Mouse (Mus musculus) spleen, adult 12 weeks (tissue): ENCODE measurements around the gene Lexm.

Experiments used
- DNase-seq: peaks from one replicate; pipeline ENCODE4 v3.0.0; 2022; ENCODE audit warnings: low spot score

Lexm gene

DNA sequence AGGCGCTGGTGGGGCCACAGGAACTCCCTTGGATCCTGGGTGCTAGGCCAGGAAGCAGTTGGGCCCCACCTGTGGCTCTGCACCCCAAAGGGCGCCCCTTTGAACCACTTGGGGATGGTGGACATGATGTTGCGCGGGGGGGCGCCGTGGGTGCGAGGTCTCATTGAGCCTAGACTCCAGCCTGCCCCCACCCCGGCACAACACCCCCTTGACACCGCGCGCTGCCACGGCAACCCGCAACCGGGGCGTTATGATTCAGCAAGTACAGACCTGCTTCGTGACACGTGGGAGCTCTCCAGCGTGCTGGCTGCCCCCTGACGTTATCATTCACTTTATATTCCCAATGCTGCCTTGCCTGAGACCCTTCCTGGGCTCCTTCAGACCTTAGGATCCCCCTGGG is at the start of gene Lexm:
Gene Lexm, minus strand, starts transcription at position 186 of the 400 bp plus-strand sequence.
- DNase-seq: no peak

DNA sequence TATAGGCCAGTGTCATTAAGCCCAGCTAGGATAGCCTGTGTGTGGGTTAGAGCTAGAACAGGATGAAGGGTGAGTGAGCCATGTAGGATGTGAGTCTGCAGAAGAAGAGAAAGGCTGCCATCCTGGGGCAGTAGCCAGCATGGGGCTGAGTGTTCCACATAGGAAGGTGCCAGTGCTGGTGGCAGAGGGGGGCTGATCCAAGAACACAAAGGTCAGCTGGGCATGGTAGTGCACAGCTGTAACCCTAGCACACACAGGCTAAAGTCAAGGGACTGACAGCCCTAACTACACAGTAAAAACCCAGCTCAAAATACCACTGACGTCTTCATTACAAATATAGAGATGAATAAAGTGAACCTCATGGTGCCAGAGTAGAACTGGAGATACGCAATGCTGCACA is 49.5 kb upstream of the Lexm start:
- DNase-seq: no peak

DNA sequence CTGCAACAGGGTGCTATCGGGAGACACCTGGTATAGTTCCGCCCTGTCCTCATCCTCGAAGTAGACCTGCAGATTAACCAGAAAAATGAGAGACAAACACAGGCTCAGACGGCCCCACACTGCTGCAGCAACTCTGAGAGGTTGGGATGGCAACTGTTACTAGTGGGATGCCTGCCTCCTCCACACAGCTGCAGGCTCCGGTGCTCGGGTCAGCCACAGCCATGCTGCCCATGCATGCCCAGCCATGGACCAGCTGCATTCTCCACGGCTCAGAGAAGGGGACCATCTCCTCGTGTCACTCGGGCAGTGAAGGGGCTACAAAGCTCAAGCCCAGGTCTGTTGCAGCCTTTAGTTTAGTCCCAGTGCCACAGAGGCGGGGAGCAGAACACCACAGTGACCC is 48.6 kb upstream of the Lexm start:
- DNase-seq: no peak

DNA sequence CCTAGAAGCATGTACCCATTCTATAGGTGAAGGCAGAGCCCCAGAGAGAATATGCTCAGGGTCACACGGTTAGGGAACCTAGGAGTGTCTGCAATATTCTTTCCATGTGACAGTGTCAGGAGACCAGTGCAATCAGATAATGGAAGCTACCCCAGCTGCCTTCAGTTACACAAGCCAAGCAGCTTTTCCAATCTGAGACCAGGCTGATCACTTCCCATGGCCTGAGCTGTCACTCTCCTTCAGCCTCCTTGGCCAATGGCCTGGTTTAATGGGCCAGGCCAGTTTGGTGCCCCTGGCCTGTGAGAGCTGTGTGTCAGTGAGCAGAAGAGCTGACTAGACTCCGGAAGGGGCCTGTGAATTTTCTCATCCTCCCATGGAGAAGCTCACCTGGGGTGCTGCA is 48.2 kb upstream of the Lexm start:
- DNase-seq: no peak

DNA sequence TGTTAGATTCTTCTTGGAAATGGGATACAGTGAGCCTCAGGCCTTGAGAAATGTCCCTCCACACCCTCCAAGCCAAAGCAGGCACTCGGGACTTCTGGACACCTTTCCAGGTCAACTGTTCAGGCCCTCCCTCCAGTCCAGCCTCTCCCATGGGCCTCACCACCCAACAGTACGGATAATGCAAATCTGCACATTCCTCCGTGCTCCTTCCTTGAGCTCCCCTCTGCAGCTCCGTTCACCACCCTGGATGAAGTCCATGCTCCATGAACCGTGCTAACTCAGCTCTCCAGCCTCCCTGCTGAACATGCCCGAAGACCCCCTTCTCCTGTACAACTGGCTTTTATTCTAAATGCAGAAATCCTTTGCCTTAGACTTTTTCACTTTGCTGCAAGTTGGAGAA is 47.7 kb upstream of the Lexm start:
- no peak for DNase-seq

DNA sequence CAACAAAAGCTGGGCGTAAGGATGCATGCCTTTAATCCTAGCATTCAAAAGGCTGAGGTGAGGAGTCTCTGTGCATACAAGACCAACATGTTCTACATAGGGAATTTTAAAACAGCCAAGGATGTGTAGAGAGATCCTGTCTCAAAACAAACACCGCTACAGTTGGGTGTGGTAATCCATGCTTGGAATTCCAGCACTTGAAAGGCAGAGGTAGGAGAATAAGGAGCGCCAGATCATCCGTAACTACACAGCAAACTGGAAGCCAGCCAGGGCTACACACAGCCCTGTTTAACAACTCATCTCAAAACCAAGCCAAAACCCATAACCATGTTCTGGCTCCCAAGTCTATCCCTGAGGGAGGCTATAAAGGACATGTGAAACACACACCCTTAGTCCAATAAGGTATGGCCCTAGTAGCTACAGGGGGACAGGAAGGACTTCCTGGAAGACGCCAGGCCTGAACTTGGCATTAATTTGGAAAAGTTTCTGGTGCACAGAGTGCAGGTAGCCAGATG is 47.0 kb upstream of the Lexm start:
- no peak for DNase-seq

DNA sequence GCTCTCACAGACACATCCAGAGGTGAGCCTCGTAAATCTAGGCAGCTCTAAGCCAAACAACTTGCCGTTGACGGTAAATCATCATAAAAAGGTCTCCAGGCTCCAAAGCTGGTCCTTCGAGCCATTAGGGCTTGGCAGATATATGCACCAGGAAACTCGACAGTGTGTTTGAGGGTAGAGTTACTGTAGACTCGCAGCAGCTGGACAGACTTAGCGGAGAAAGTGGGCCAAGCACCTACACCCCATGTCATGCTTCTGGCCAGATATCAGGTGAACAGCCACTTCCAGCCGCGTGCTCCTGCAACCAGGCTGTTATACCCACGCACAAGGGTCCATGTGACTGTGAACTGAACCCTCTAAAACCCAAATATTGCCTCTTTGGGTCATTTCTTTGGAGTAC is 38.6 kb upstream of the Lexm start:
- no peak for DNase-seq

DNA sequence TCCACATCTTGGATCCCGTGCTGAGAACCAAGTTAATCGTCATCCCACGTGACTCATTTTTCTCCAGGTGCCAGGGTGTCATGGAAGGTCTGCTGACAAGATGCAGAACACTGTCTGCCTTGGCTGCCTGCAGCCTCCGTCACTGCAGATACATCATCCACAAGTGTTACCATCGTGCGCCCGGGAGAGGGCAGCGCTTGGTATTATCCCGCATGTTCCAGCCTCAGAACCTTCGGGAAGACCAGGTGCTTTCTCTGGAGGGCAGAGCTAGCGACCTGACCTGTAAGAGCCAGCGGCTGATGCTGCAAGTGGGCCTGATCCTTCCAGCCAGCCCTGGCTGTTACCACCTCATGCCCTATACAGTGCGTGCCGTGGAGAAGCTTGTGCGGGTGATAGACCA is 36.0 kb upstream of the Lexm start:
- DNase-seq: no peak

DNA sequence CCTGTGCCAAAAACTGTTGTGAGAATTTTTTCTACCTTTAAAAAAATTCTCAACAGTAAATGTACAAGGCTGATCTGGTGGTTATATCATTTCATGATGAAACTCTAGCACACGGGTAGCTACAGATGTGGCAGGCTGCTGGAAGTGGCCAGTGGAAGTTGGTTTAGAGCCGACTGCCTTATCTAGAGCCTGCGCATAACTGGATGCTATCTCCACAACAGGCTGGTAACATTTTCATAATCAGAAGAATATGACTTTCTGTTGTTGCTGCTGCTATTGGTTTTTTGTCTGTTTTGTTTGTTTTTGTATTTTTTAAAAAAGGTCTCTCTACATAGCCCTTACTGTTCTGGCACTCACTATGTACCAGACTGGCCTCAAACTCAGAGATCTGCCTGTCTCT is 35.5 kb upstream of the Lexm start:
- DNase-seq: no peak

DNA sequence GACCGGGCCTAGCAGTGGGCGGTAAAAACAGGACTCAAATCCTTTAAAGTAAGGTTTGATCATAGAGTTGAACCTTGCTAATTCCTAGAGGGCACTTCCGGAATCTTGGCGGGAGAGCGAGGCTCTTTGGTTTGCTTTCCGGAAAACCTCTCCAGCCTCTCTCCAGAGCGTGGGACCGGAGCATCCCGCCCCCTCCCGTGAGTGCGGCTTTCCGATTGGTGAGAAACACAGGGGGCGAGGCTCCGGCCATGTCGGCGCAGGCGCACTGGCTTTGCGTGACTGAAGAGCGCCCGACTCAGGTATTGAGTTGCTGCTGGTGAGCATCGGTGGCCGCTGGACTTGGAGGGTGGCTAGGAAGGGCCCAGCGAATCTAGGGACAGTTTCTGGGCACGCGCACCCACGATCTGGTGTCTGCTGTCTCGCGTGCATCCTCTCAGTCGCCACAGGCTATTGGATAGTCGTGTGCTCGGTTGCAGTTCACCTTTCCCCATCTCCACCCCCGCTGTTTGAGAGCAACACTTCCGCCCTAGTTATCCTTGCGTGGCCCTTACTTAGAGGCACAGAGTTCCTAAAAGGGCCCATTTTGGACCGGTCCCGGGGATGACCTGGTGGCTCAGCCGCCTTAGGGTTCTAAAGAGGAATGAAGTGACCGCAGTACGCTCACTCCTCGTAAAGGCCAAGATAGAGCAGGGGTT is 33.9 kb upstream of the Lexm start, which contains the start of gene Pars2:
Gene Pars2, plus strand, starts transcription at position 237 of the 695 bp plus-strand sequence.
- peak; percentile 94 for DNase-seq

DNA sequence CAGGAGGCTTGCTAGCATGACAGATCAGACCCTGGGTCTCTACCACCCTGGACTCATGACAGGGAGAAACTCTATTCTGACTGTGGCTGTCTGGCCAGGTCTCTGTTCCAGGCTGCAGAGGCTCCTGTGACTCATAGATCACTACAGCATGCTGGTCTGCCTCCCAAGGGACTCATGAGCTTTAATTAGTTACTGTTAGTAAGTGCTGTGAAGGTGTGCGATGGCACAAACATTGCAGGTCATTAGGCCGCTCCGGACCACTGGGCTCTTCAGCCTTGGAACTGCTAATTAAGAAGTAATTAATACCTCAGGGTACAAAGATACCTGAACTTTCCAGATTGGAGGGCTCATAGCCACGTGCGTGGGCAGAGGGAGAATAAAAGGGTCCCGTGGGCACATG is 30.1 kb upstream of the Lexm start:
- DNase-seq: no peak

DNA sequence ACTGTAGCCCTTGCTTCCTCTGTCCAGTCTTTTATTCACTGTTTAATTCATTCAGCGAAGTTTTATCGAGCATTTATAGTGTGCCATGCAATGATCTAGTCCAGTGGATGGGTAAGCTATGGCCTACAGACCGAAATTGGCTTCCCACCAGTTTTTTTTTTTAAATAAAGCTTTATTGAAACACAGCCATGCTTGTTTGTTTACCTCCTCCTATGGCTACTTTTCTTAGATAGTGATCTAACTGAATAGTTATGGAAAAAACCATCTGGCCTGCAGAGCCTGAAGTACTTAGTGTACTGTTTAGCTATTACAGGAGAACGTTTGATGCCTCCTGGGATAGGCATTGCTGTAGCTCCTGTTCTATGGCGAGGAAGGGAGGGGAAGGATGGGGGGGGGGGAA is 28.8 kb upstream of the Lexm start:
- no peak for DNase-seq

DNA sequence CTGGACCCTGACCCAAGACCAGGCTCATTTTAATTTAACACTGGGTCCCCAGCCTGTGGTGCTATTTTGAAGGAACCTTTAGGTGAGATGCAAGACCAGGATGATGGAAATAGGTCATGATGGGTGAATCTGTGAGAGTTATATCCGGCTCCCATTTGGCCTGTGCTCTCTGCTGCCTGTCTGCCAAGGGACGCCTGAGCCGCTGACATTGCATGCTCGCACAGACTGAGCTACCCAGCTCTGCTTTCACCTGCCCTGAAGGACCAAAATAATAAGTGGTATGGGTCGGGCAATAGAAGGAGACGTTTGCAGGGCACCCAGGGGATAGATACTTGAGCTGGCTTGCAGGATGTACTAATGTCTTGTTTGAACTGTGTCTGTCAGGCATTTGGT is 27.2 kb upstream of the Lexm start:
- no peak for DNase-seq

DNA sequence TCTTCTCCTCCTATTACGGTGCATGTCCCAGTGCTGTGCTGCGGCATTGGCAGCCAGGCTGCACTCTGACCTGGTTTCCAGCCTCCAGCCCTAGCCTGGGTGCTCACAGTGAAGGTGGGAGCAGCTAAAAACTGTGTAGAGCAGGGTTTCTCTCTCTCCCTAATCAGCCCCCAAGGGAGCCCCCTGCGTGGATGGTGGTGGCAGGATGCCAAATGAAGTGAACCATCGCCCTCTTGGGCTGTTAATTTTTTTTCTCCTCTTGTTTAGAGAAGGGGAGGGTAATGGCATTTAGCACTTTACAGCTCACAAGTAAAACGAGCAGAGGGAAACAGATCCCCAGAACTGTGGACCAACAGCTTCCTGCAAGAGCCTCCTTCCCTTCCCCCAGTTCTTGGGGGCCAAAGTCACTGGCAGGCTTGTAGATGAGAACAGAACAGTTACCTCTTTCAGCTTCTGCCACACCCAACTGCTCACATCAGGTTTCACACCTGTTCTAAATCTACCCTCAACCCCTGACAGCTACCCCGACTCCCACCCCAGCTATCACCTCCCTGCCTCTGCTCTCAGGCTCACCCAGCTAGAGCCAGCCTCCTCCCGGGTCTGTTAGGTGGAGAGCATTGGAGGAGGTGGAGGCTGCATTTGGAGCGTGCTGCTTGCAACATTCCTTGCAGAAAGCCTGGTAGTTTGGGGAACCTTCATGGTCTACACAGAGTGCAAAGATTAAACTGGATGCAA is 26.6 kb upstream of the Lexm start:
- DNase-seq: no peak

DNA sequence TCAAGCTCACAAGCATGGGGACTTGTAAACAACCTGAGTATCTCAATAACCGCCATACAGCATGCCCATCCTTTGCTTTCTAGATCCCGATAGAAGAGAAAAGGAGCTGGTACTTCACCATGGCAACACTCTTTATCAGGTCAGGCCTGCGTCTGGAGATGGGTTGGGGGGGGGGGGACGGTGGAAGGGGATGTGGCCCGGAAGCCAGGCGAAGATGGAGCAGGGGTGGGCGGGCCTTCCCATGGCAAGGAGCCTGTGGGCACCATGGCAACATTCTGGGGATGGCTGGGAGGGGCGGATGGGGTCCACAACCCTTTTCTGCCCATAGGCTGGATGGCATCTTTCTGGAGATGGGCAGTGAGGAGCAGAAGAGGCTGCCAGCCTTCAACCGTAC is 17.0 kb upstream of the Lexm start:
- DNase-seq: no peak

DNA sequence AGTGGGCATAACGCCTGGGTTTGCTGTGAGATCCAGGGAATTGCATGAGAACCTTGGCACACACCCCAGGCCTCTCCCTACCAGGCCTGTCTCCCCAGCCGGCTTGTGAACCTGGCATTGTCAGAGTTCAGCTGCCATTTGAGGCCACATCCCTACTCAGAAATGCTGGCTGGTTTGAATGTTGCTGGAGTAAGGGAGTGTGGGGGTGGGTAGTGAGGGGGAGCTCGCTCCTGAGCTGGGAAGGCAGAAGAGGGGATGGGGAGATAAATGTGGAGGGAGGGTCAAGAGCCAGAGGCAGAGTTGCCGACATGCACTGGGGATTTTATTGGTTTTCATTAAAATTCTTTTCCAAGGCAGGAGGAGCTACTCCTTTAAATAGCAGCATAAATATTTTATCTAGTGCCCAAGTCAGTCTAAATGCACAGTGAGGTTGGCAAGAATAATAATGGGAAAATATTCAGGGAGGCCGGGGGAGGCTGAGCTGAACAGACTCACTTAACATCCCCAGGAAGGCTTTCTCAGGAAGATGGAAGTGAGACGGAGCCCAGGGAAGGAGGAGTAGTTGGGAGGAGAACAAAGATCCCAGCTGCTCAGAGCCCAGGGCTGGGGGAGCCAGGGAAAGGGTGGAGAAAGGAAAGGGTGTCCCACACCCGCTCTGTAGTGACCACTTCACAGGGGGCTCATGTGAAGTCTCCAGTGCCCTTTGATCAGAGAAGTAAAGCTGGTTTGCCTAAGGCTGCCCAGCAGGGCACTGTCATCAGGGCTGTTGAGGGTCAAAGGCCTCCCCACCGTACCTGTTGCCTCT is 16.4 kb upstream of the Lexm start:
- DNase-seq: no peak

DNA sequence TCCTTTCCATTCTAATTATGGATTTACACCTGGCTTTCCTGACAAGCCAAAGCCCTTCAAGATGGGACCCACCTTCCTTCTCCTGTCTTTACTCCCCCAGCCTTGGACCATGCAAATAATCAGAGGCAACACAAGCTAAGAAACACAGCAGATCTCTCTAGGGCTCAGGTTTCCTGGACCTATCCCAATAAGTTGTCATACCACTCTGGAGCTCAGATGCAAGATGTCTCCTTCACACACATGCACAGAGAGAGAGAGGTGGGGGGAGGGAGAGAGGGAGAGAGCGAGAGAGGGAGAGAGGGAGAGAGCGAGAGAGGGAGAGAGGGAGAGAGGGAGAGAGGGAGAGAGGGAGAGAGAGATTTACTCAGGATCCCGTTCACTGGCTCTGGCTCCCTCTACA is 15.3 kb upstream of the Lexm start:
- DNase-seq: no peak

DNA sequence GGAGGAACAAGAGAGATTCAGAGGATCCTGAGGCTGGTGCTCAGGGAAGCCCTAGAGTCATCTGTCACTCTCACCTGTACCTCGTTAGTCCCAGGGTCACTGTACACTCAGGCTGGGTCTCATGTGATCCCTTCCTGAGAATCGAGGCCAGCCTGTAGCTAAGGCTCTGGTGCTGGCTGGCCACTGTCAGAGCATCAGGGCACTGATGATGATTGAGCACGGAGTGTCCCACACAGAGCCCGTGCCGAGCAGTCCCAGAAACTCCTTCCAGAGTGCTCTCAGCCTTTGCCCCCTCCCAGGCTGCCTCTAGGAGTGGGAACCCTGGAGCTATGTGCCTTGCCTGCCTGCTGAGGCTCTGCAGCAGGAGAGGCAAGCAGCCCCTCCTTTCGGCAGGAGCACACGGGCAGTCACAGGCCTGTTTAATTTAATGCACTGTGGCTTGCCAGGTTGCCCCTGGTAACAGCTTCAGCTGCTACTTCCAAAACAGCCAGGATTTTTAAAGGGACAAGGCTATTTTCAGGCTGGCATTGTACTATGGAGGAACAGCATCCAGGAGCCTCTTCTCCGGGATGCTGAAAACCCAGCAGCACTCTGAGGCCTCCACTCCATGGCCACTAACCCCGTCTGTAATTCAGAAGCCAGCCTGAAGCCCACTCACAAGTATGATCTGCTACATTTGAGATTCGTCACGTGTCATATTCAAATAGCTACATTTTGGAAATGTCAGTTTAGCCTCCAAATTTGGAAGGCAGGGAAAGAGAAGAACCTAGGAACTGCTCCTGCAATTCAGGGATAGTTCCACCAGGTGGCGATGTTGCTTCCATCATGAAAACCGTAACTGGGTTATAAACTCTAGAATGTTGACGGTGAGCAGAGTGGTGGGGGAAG is 13.5 kb upstream of the Lexm start:
- DNase-seq: peak; percentile 43

DNA sequence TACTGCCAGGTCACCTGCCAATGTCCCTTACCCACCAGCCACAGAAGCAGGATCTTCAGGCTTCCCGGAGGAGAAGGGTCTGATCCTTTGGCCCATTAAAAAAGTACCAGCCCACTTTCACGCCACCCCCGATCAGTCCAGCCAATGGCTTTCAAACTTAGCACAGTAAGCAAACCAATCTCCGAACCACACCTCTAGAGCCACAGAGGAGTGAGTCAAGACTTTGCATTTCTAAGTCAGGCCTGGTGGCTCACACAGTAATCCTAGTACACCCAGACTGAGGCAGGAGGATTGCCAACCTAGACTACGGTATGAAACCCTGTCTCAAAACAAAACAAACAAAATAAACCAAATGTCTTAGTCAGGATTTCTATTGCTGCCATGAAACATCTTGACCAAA is 12.3 kb upstream of the Lexm start:
- DNase-seq: no peak

DNA sequence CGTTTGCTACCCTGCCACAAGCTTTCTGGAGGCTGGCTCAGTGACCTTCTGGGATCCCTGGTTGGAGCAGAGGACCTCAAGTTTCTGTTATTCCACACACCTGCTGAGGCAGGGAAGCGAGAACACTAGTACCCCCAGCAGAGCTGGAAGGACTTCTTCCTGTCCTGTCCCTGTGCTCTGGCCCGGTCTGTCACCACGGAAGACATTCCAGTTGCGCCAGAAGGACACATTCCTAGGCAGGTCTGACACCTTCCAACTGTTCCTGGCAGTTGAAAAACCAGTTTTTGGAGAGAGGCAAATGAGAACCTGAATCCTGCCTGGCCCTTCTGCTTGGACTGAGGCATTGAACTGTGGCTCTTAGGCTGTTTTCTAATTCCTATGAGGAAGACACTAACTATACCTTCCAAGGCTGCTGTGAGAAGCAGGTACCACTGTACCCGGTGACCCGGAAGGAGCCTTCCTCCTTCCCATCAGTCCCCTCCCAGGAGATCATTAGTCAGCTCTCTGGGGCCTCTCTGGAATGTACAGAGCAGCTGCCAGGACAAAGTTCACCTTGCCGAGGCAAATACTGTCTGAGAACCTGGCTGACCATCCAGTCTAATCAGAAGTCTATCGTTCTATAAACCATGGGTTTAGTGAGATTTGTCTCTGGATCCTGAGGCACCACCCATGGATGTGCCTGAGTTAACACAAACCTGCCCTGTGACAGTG is 11.8 kb upstream of the Lexm start:
- no peak for DNase-seq

DNA sequence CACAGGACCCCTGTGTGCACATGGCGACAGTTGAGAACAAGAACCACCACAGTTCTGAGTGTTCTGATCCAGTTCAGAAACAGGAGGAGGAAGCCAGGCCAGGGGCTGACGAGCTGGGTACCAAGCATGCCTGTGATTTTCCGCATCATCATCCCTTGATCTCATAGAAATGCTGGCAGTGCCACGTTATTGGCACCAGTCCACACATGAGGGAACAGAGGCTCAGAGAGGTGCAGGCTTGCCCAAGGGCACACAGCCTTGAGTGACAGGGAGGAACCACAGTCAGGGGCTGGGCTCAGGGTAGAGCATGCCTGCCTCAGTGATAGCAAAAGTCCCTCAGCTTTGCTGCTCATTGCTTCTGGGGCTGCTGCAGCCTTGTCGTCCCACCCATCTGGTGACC is 10.8 kb upstream of the Lexm start:
- DNase-seq: no peak
